Mouse (Mus musculus) liver, postnatal 0 days (tissue): ENCODE data around the gene Socs2. TPM values are rescaled to one million over a fixed set of nuclear protein-coding genes. Genes with fewer than 3 reads are reported as not detected.

Source experiments
- ATAC-seq: fragments of 200-750 bp; cut with Nextera tagmentation; 2 replicates; pipeline ENCODE4 v1.8.0; 2017; ENCODE audit warnings: mild to moderate bottlenecking, moderate library complexity
- DNase-seq: peaks from one replicate; pipeline ENCODE4 v3.0.0-alpha.2; 2016
- H3K27ac ChIP-seq: fragments of 300-500 bp; sonication (generic); 2 replicates; pipeline ENCODE4 v1.5.1; 2014; ENCODE audit warnings: antibody characterized with exemption, moderate library complexity, mild to moderate bottlenecking, low read depth
- H3K27me3 ChIP-seq: fragments of 300-500 bp; sonication (generic); 2 replicates; pipeline ENCODE4 v1.6.1; 2014; ENCODE audit warnings: low read length, control low read depth, mixed read lengths; ENCODE audit not compliant: insufficient read depth
- H3K36me3 ChIP-seq: fragments of 300-500 bp; sonication (generic); replicated peaks from 2 replicates; pipeline ENCODE4 v1.6.1; 2014; ENCODE audit warnings: mild to moderate bottlenecking, control low read depth, low read length, moderate library complexity, mixed read lengths; ENCODE audit not compliant: insufficient read depth
- H3K4me1 ChIP-seq: fragments of 300-500 bp; sonication (generic); 2 replicates; pipeline ENCODE4 v1.6.1; 2014; ENCODE audit warnings: antibody characterized with exemption, mild to moderate bottlenecking, control low read depth; ENCODE audit not compliant: insufficient read depth
- H3K4me2 ChIP-seq: fragments of 300-500 bp; sonication (generic); 2 replicates; pipeline ENCODE4 v1.6.1; 2014; ENCODE audit warnings: low read depth, mild to moderate bottlenecking, low read length, moderate library complexity, mixed read lengths
- H3K4me3 ChIP-seq: fragments of 300-500 bp; sonication (generic); 2 replicates; pipeline ENCODE4 v1.5.1; 2014; ENCODE audit warnings: low read depth, low read length
- H3K9ac ChIP-seq: fragments of 300-500 bp; sonication (generic); replicated peaks from 2 replicates; pipeline ENCODE4 v1.6.1; 2014; ENCODE audit warnings: mild to moderate bottlenecking, moderate library complexity
- H3K9me3 ChIP-seq: fragments of 300-500 bp; sonication (generic); 2 replicates; pipeline ENCODE4 v1.6.1; 2016; ENCODE audit warnings: mild to moderate bottlenecking, control low read depth, low read length, mixed read lengths
- CTCF ChIP-seq: sonication (generic); IDR thresholded peaks from 2 replicates; pipeline ENCODE4 v1.5.1; 2016; ENCODE audit warnings: antibody characterized with exemption, low read depth
- EP300 ChIP-seq: IDR thresholded peaks from 2 replicates; pipeline ENCODE4 v1.6.1; 2016; ENCODE audit warnings: antibody characterized with exemption, low read depth, mild to moderate bottlenecking
- WGBS: fragments of 180-500 bp; shearing (Covaris S2); extraction: QIAGEN DNeasy Blood & Tissue Kit; methylation state at CpG from one replicate; pipeline ENCODE4 v1.1.7; 2014; ENCODE audit not compliant: insufficient replicate concordance; 5-methylcytosine and 5-hydroxymethylcytosine counted together
- polyA plus RNA-seq: library from polyadenylated mRNA; unstranded; fragments of >200 nt; fragmentation: Nextera tagmentation; extraction: Ambion mirVana; gene quantifications from 2 replicates; pipeline ENCODE4 v1.2.1, GENCODE M21; 2015

Socs2 gene
- polyA plus RNA-seq, 1 experiment from 2014 or later: 67.1 TPM

DNA sequence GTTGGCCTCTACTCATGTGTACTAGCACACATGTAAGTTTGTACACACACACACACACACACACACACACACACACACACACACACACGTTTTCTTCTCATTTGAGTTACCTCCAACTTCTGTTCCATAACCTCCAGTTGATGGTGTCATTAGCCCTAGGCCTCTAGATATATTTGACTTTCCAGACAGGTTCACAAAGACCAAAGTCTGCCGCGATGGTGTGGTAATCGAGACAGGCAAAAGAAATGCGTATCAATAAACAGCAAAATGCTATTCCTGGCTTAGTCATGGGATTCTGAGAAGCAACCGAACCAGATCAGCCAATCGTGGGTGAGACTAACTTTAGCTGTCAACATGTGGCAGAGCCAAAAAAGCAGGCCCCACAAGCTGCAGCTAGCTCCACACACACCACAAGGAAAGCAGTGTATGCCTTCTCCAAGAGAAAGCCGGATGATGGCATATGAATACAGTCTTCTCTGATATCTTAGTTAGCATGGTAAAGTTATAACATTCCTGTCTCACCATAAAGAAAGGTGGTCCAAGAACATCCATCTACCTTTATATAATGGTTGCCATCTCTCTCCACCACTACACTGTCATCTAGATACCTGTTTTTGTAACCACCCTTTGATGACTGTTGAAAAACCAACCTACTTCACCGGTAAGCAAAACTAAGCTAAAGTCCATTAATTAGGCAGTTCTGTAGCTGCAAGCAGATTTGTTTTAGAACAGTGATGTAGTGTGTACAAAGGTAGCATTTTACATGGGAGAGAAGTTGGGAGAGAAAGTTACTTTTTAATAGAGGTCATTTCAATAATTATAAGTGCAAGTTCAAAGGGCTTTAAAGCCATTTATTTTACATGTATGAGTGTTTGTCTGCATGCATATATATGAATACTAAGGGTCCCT lies 9.5 kb upstream of the Socs2 start:
- ATAC-seq (peak; percentile 89), DNase-seq (peak; percentile 55)
- TF ChIP-seq CTCF (no peak), EP300 (peak; percentile 54; the same call in 1 of the 2 replicates)
- WGBS: 64% methylated on average over 9 of the region's 9 CpGs
- H3K4me1 ChIP-seq: peaks cover 8% of the 10 kb centered on the region; the same call in 1 of the 2 replicates
- no peaks in the 10 kb centered on the region for H3K36me3 ChIP-seq
- H3K27ac ChIP-seq: peak overlapping the region; percentile 83
- no peaks in the 10 kb centered on the region for H3K27me3 ChIP-seq
- no peaks in the 10 kb centered on the region for H3K9me3 ChIP-seq
- H3K9ac ChIP-seq: no peak overlapping the region
- no peak overlapping the region for H3K4me2 ChIP-seq
- H3K4me3 ChIP-seq: no peak overlapping the region

DNA sequence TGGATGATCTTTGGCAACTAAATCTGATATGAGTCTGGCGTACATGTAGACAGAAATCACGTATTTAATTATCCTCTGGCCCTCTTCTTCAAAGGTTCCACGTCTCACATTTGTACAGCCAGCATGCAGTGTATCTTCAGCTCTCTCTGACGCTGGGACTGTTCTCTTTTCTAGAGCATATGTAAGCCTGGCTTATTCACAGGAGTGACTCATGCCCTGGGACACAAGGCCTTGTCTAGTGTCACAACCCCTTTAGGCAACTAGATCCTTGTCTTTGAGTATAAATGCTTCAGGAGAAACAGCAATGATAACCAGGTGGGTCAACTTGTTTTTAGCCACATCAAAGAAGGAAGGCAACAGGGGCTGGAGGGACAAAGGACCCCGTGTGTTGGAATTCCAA lies 5.7 kb upstream of the Socs2 start:
- TF ChIP-seq EP300 (no peak), CTCF (no peak)
- no peak overlapping the region for H3K4me3 ChIP-seq
- no peak for DNase-seq

DNA sequence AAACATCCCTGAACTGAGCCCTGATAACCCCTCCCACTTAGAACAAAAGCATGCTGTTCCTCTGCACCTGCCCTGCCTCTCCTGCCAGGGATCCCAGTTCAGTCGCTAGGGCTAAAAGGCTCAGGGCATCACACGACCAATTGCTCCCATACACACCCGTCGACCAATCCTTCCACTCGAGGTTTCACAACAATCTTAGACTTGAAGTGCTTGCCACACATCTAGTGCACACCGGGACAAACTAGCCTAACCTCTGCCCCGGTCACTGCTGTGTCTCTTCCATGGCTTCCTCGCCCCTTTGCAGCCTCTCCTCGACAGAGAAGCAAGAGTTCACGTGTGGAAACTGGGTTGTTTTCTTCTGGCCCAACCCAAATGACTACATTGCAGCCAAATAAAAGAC lies 3.3 kb upstream of the Socs2 start:
- Histone ChIP-seq H3K9ac (no peak overlapping the region), H3K27me3 (peaks cover 12% of the 10 kb centered on the region), H3K4me3 (no peak overlapping the region), H3K4me1 (peaks cover 7% of the 10 kb centered on the region; the same call in 1 of the 2 replicates), H3K9me3 (no peaks in the 10 kb centered on the region), H3K27ac (no peak overlapping the region), H3K4me2 (no peak overlapping the region), H3K36me3 (no peaks in the 10 kb centered on the region)
- ATAC-seq (no peak), DNase-seq (no peak)
- WGBS: 66% methylated on average over 10 of the region's 10 CpGs
- TF ChIP-seq CTCF (no peak), EP300 (no peak)

More for the DNA sequence above, 5.7 kb upstream of the Socs2 start:
- 81% methylated on average over 5 of the region's 5 CpGs for WGBS
- Histone ChIP-seq H3K4me2 (no peak overlapping the region), H3K4me1 (peaks cover 8% of the 10 kb centered on the region; the same call in 1 of the 2 replicates), H3K36me3 (no peaks in the 10 kb centered on the region), H3K9ac (no peak overlapping the region), H3K9me3 (no peaks in the 10 kb centered on the region), H3K27me3 (no peaks in the 10 kb centered on the region), H3K27ac (no peak overlapping the region)
- ATAC-seq: no peak

DNA sequence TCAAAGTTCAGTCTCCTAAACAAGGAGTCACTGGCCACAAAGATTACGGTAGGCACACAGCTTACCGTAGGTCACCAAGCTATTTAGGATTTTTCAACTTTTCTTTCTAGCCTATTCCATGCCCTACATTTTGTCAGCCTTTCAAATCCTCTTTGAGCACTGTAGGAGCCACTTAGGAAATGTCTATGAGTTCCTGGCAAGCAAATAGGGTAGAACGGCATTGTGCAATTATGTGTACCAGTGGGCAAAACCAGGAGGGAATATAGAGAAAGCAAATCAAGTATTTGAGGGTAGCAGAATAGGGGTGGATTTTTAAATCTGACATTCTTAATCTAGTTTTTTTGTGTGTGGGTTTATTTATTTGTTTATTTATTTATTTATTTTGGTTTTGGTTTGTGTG lies 2.7 kb upstream of the Socs2 start:
- Histone ChIP-seq H3K27ac (no peak overlapping the region), H3K4me1 (peaks cover 9% of the 10 kb centered on the region; the same call in 1 of the 2 replicates), H3K36me3 (no peaks in the 10 kb centered on the region), H3K4me2 (no peak overlapping the region), H3K4me3 (no peak overlapping the region), H3K9me3 (no peaks in the 10 kb centered on the region), H3K27me3 (peaks cover 18% of the 10 kb centered on the region), H3K9ac (no peak overlapping the region)
- 80% methylated on average over 3 of the region's 3 CpGs for WGBS
- DNase-seq (no peak), ATAC-seq (no peak)
- no peak for TF ChIP-seq CTCF
- no peak for TF ChIP-seq EP300

DNA sequence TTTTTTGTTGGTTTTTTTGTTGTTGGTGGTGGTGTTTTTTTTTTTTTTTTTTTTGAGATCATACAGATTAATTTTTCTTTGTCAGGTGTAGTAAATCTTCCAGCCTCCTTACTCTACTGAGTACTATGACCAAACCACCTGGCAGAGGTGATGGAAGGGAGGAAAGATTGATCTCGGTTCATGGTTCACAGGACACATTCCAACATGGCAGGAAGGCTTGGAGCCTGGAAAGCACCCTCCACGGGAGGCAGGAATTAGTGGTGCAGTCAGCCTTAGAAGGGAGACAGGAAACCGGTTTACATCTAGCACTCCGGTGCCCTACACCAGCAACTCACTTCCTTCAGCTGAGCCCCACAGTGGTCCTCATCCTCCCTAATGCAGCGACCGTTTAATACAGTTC lies 1.7 kb upstream of the Socs2 start:
- DNase-seq (no peak), ATAC-seq (no peak)
- no peak for TF ChIP-seq CTCF
- no peak for TF ChIP-seq EP300
- H3K4me3 ChIP-seq: no peak overlapping the region
- no peak overlapping the region for H3K9ac ChIP-seq
- peaks cover 25% of the 10 kb centered on the region for H3K27me3 ChIP-seq
- peak overlapping the region; percentile 90; the same call in 1 of the 2 replicates for H3K27ac ChIP-seq
- no peaks in the 10 kb centered on the region for H3K36me3 ChIP-seq
- WGBS: 34% methylated on average over 6 of the region's 6 CpGs
- no peaks in the 10 kb centered on the region for H3K9me3 ChIP-seq
- H3K4me2 ChIP-seq: peak overlapping the region; percentile 92; the same call in 1 of the 2 replicates
- H3K4me1 ChIP-seq: peaks cover 9% of the 10 kb centered on the region; the same call in 1 of the 2 replicates

DNA sequence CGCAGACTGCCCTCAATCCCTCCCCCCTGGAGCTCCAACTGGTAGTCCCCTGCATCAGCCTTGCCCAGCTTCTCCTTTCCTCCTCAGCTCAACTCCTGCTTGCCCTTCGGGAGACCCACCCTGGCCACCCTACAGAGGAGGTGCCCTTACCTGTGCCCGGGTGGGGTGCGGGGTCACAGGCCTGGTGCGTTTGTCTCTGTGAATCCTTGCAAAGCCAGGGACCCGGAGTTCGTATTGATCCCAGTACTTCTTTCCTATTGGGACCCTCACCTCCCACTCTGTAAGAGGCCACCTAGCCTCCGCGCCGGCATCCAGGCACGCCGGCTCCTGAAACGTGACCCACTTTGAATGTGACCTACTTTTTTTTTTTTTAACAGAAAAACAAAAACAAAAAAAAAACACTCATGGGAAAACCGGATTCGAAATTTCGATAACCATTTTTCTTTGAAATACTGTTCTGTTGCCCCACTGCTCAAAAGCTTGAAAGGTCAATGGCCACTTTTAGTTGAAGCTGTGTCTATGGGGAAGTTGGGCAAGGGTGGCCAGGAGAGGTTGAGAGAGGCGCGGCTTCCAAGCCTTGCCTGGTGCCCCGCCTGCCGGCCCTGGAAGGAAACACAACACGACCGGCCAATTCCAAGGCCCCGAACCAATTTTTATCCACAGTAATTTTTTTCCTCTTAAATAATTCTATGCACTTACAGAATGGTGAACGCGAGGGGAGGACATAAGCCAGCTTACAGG lies 686 bp upstream of the Socs2 start:
- Histone ChIP-seq H3K36me3 (no peaks in the 10 kb centered on the region), H3K9me3 (no peaks in the 10 kb centered on the region), H3K4me1 (peaks cover 9% of the 10 kb centered on the region; the same call in 1 of the 2 replicates), H3K27me3 (peaks cover 25% of the 10 kb centered on the region), H3K4me3 (peak overlapping the region; percentile 87), H3K9ac (peak overlapping the region; percentile 82), H3K27ac (peak overlapping the region; percentile 90), H3K4me2 (peak overlapping the region; percentile 92)
- peak; percentile 83 for DNase-seq
- 1% methylated on average over 25 of the region's 25 CpGs for WGBS
- peak; percentile 1; the same call in 1 of the 2 replicates for ATAC-seq
- TF ChIP-seq EP300 (no peak), CTCF (peak; percentile 80)
